Mouse (Mus musculus) olfactory bulb, adult 2 months (tissue): Measurements from ENCODE around the gene Ubr2.

Experiments used
- CTCF ChIP-seq: fragments of 200-500 bp; IDR thresholded peaks from 2 replicates; pipeline ENCODE4 v1.5.1; 2012; ENCODE audit warnings: low read depth, mild to moderate bottlenecking, low read length, moderate library complexity; ENCODE audit not compliant: insufficient read depth
- POLR2A ChIP-seq: fragments of 200-500 bp; IDR thresholded peaks from 2 replicates; pipeline ENCODE4 v1.6.1; 2012; ENCODE audit warnings: mild to moderate bottlenecking, low read depth, low read length, moderate library complexity; ENCODE audit not compliant: insufficient read depth

GRCm38 (mm10) chr17:47005741-47006405 lies 4.5 kb downstream of the Ubr2 start:
- no peak for TF ChIP-seq CTCF
- TF ChIP-seq POLR2A = no peak
